Mouse (Mus musculus) embryonic facial prominence, embryonic 15.5 days (tissue): ENCODE measurements around the gene Pak7. TPM values are rescaled to one million over a fixed set of nuclear protein-coding genes. Genes with fewer than 3 reads are reported as not detected.

ENCODE experiments used
- ATAC-seq: fragments of 200-750 bp; cut with Nextera tagmentation; 2 replicates; pipeline ENCODE4 v1.8.0; 2017; ENCODE audit warnings: low read depth, moderate TSS enrichment; ENCODE audit not compliant: insufficient number of reproducible peaks, low FRiP score, low TSS enrichment
- H3K27ac ChIP-seq: fragments of 300-500 bp; sonication (generic); replicated peaks from 2 replicates; pipeline ENCODE4 v1.5.1; 2015; ENCODE audit warnings: mild to moderate bottlenecking, inconsistent platforms
- H3K27me3 ChIP-seq: fragments of 300-500 bp; sonication (generic); 2 replicates; pipeline ENCODE4 v1.6.1; 2015; ENCODE audit warnings: inconsistent platforms
- H3K36me3 ChIP-seq: fragments of 300-500 bp; sonication (generic); 2 replicates; pipeline ENCODE4 v1.6.1; 2015; ENCODE audit warnings: mild to moderate bottlenecking, inconsistent platforms
- H3K4me1 ChIP-seq: fragments of 300-500 bp; sonication (generic); 2 replicates; pipeline ENCODE4 v1.6.1; 2015; ENCODE audit warnings: inconsistent platforms
- H3K4me2 ChIP-seq: fragments of 300-500 bp; sonication (generic); replicated peaks from 2 replicates; pipeline ENCODE4 v1.6.1; 2015; ENCODE audit warnings: mild to moderate bottlenecking, inconsistent platforms
- H3K4me3 ChIP-seq: fragments of 300-500 bp; sonication (generic); replicated peaks from 2 replicates; pipeline ENCODE4 v1.5.1; 2015; ENCODE audit warnings: mild to moderate bottlenecking, inconsistent platforms
- H3K9ac ChIP-seq: fragments of 300-500 bp; sonication (generic); 2 replicates; pipeline ENCODE4 v1.6.1; 2015; ENCODE audit warnings: inconsistent platforms
- H3K9me3 ChIP-seq: fragments of 300-500 bp; sonication (generic); replicated peaks from 2 replicates; pipeline ENCODE4 v1.6.1; 2016; ENCODE audit warnings: inconsistent platforms
- WGBS: fragments of 180-500 bp; shearing (Covaris S2); methylation state at CpG from one replicate; pipeline ENCODE4 v1.1.7; 2015; 5-methylcytosine and 5-hydroxymethylcytosine counted together
- polyA plus RNA-seq: library from polyadenylated mRNA; unstranded; fragments of >200 nt; fragmentation: Nextera tagmentation; extraction: Ambion mirVana; gene quantifications from 2 replicates; pipeline ENCODE4 v1.2.1, GENCODE M21; 2015

Gene Pak7
- polyA plus RNA-seq, 1 experiment from 2014 or later: 1.1 TPM

GRCm38 (mm10) chr2:136150752-136151151 lies 237.0 kb downstream of the Pak7 start:
- 85% methylated on average over 7 of the region's 7 CpGs for WGBS
- H3K9ac ChIP-seq: no peak overlapping the region
- ATAC-seq: no peak

DNA sequence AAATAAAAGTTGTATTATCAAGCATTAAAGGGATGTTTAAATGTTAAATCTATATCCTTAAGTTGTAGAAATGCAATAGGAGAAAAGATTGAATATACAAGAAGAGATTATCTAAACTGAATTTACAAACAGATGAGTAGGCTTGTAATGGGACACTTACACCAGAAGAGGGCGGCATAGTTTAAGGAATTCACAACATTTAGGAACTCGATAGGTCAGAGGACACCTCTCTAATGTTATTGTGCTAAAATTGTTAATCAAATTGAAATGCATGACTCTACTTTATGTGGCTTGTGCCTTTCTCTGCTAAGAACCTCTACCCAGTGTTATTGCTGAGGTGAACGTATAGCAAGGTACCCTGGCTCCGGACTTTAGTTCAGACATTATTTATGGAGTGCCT lies 238.2 kb downstream of the Pak7 start:
- no peaks in the 10 kb centered on the region for H3K4me1 ChIP-seq

More at GRCm38 (mm10) chr2:136150752-136151151, 237.0 kb downstream of the Pak7 start:
- H3K27me3 ChIP-seq: no peaks in the 10 kb centered on the region
- H3K4me3 ChIP-seq: no peak overlapping the region
- H3K4me1 ChIP-seq: no peaks in the 10 kb centered on the region
- no peaks in the 10 kb centered on the region for H3K9me3 ChIP-seq
- H3K36me3 ChIP-seq: no peaks in the 10 kb centered on the region
- H3K4me2 ChIP-seq: no peak overlapping the region
- no peak overlapping the region for H3K27ac ChIP-seq

DNA sequence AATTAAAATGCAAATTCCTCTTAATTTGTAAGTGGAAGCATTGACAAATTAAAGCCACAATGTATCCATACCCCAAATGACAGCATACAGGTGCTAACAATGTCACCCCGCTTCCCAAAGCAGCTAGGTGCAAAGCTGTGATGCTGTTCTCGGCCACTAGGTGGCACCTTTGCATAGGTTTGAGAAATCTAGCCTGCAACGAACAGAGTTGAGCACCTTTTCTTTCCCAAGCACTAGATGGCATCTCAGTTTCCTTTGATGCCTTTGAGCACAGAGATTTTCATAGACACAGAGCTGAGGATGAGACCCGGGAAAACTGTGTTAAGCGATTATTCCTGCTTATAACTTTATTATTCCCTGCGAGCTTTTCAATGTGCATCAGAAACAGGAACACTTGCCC lies 238.8 kb downstream of the Pak7 start:
- H3K9me3 ChIP-seq: no peaks in the 10 kb centered on the region
- no peak overlapping the region for H3K4me2 ChIP-seq
- 2% methylated on average over 6 of the region's 6 CpGs for WGBS
- H3K27ac ChIP-seq: no peak overlapping the region
- H3K4me1 ChIP-seq: no peaks in the 10 kb centered on the region
- no peak overlapping the region for H3K4me3 ChIP-seq
- no peaks in the 10 kb centered on the region for H3K27me3 ChIP-seq
- no peak overlapping the region for H3K9ac ChIP-seq
- no peak for ATAC-seq
- H3K36me3 ChIP-seq: no peaks in the 10 kb centered on the region

More for the DNA sequence above, 238.2 kb downstream of the Pak7 start:
- H3K9me3 ChIP-seq: no peaks in the 10 kb centered on the region
- ATAC-seq: no peak
- no peaks in the 10 kb centered on the region for H3K36me3 ChIP-seq
- no peak overlapping the region for H3K27ac ChIP-seq
- H3K27me3 ChIP-seq: no peaks in the 10 kb centered on the region
- H3K4me2 ChIP-seq: no peak overlapping the region
- H3K9ac ChIP-seq: no peak overlapping the region
- no peak overlapping the region for H3K4me3 ChIP-seq
- 33% methylated on average over 4 of the region's 4 CpGs for WGBS

GRCm38 (mm10) chr2:136140807-136141206 lies 247.0 kb downstream of the Pak7 start:
- no peak overlapping the region for H3K4me3 ChIP-seq
- H3K4me2 ChIP-seq: no peak overlapping the region
- H3K27me3 ChIP-seq: no peaks in the 10 kb centered on the region
- H3K4me1 ChIP-seq: no peaks in the 10 kb centered on the region
- no peak for ATAC-seq
- no peaks in the 10 kb centered on the region for H3K9me3 ChIP-seq
- no peaks in the 10 kb centered on the region for H3K36me3 ChIP-seq
- 51% methylated on average over 2 of the region's 2 CpGs for WGBS
- H3K9ac ChIP-seq: no peak overlapping the region
- H3K27ac ChIP-seq: no peak overlapping the region

DNA sequence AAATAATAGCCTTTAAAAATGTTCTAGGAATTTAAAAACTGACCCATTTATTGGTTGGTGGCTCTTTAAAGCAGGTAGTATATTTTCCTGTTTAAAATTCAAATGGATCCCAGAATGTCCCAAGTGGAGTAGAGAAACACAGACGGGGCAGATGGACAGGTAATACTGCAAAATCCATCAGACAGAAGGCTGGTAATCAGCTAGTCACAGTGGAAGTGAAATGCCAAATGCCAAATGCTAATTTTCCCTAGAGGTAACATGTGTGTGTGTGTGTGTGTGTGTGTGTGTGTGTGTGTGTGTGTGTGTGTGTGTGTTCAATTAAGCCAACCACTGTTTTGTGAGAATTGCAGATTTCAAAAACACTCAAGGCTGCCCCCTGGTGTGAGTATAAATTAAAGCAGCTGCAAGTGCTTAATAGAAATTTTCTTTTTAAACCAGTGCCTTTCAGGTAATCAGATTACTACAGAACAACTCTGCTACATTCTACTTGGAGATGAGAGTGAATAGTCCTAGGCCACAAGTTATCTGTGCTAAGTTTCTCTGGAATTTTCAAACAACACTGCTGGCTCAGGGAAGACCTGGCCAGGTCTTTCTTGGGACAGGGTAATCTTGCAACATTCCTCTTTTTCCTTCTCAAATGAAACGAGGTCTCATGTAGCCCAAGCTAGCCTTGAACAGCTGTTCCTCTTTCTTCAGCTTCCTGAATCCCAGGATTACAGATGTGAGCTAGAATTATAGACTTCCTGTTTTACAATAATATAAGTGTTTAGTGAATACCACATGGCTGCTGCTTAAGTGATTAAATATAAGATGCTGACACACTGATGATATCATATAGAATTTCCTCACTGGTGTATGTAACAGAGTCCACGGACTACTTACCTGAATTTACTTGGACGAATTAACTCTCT lies 248.4 kb downstream of the Pak7 start:
- H3K4me2 ChIP-seq: no peak overlapping the region
- H3K27me3 ChIP-seq: no peaks in the 10 kb centered on the region
- H3K36me3 ChIP-seq: no peaks in the 10 kb centered on the region
- H3K4me1 ChIP-seq: no peaks in the 10 kb centered on the region
- no peaks in the 10 kb centered on the region for H3K9me3 ChIP-seq
- 34% methylated on average over 4 of the region's 4 CpGs for WGBS
- H3K27ac ChIP-seq: no peak overlapping the region
- H3K9ac ChIP-seq: no peak overlapping the region
- no peak for ATAC-seq
- H3K4me3 ChIP-seq: no peak overlapping the region

DNA sequence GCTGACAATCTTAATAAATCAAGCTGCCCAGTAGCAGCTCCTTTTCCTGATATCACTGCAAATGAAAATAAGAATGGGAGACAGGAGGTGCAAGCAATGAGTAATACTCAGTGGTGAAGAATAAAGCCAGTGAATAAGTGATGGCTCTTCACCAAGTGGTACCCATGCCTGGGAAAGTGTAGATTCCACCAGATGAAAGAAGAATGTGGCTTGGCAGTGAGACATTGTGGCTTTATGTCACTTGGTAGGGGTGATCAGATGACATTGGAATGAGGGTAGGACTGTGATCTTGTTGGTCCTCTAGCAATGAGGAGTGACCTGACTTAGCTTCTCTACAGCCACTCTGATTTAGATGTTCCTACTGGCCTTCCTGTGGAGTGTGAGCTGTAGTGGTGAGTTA lies 249.3 kb downstream of the Pak7 start:
- no peaks in the 10 kb centered on the region for H3K27me3 ChIP-seq
- H3K9me3 ChIP-seq: no peaks in the 10 kb centered on the region
- H3K4me2 ChIP-seq: no peak overlapping the region
- H3K36me3 ChIP-seq: no peaks in the 10 kb centered on the region
- H3K9ac ChIP-seq: no peak overlapping the region
- no peak for ATAC-seq
- H3K4me1 ChIP-seq: no peaks in the 10 kb centered on the region
- H3K27ac ChIP-seq: no peak overlapping the region
- no peak overlapping the region for H3K4me3 ChIP-seq

DNA sequence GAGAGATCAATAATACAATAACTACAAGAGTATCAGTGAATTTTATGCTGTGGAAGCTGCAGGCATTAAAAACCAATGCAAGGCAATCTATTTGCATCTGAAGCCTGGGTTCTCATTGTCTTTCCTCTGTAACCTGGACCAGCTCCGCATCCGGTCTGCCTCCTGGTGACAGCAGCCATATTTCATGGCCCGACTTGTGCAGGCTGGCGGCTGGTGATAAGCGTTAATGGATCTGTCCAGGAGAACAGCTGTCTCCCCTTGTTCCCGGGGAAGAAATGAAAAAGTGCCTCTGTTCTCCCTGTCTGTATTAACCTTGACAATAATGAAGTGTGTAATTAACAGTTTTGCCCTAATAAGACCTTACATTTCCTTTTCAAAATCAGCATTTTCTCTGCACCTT lies 265.9 kb downstream of the Pak7 start:
- no peak for ATAC-seq
- Histone ChIP-seq H3K27ac (no peak overlapping the region), H3K9ac (no peak overlapping the region), H3K4me1 (no peaks in the 10 kb centered on the region), H3K36me3 (no peaks in the 10 kb centered on the region), H3K9me3 (no peaks in the 10 kb centered on the region), H3K27me3 (no peaks in the 10 kb centered on the region), H3K4me2 (no peak overlapping the region), H3K4me3 (no peak overlapping the region)
- 52% methylated on average over 6 of the region's 6 CpGs for WGBS

DNA sequence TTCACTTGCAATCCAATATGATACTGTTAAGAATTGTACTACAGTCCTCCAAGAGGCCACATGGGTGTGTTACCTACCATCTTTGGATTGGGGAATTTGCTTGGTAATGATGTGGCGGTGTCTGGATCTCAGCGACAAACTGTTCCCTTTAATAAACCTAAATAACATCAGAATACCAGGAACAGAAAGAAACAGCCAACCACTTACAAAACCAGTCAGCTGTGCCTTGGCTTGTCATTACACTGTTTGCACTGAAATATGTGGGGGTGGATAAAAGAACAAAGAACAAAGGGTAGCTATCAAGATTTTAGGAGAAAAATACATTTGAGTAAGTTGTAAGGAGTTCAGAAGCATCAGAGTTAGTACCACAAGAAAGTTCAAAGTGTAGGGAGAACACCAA lies 269.8 kb downstream of the Pak7 start:
- H3K9ac ChIP-seq: no peak overlapping the region
- WGBS: 87% methylated on average over 2 of the region's 2 CpGs
- no peaks in the 10 kb centered on the region for H3K27me3 ChIP-seq
- ATAC-seq: no peak
- no peaks in the 10 kb centered on the region for H3K36me3 ChIP-seq
- no peaks in the 10 kb centered on the region for H3K4me1 ChIP-seq
- H3K4me2 ChIP-seq: no peak overlapping the region
- H3K9me3 ChIP-seq: no peaks in the 10 kb centered on the region
- H3K4me3 ChIP-seq: no peak overlapping the region
- H3K27ac ChIP-seq: no peak overlapping the region

DNA sequence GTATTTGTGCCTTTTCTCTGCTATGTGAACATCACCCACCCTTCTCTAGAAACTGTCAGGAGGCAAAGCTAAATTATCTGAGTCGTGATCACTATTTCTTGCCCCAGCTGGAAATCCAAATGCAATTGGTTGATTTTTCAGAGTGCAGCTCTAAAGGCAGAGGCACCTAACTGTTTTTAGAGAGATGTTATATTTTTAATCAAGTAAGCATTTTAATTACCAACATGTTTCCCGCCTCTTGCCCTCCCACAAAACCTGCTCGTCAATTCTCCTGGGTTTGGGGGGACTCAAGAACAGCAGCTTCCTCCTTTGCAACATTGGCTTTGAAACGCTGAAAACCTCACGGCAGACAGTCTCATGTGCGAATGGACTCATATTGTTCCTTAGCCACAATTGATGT lies 274.4 kb downstream of the Pak7 start:
- Histone ChIP-seq H3K4me1 (peaks cover 2% of the 10 kb centered on the region; the same call in 1 of the 2 replicates), H3K4me2 (no peak overlapping the region), H3K4me3 (no peak overlapping the region), H3K9ac (no peak overlapping the region), H3K36me3 (no peaks in the 10 kb centered on the region), H3K27me3 (no peaks in the 10 kb centered on the region), H3K9me3 (no peaks in the 10 kb centered on the region), H3K27ac (no peak overlapping the region)
- no peak for ATAC-seq
- 78% methylated on average over 6 of the region's 6 CpGs for WGBS

DNA sequence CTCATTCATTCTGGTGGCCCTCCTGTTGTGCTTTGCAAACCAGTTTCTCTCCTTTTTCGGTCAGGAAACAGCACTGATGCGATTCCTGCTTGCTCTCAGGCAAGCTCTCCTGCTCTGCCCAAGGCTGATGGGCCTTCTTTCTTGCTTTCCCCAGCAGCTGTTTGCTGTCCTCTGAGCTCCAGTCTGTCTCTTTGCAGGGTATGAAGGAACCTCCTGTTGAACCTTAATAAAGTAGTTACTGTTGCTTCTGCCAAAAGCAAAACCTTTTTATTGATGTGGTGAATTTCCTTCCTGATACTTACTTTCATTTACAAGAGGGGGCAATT lies 278.8 kb downstream of the Pak7 start:
- no peaks in the 10 kb centered on the region for H3K36me3 ChIP-seq
- H3K27ac ChIP-seq: no peak overlapping the region
- no peak overlapping the region for H3K4me3 ChIP-seq
- H3K27me3 ChIP-seq: no peaks in the 10 kb centered on the region
- WGBS: 15% methylated on average over 2 of the region's 2 CpGs
- no peak overlapping the region for H3K4me2 ChIP-seq
- H3K9me3 ChIP-seq: no peaks in the 10 kb centered on the region
- H3K4me1 ChIP-seq: peaks cover 4% of the 10 kb centered on the region; the same call in 1 of the 2 replicates
- ATAC-seq: no peak
- H3K9ac ChIP-seq: no peak overlapping the region

DNA sequence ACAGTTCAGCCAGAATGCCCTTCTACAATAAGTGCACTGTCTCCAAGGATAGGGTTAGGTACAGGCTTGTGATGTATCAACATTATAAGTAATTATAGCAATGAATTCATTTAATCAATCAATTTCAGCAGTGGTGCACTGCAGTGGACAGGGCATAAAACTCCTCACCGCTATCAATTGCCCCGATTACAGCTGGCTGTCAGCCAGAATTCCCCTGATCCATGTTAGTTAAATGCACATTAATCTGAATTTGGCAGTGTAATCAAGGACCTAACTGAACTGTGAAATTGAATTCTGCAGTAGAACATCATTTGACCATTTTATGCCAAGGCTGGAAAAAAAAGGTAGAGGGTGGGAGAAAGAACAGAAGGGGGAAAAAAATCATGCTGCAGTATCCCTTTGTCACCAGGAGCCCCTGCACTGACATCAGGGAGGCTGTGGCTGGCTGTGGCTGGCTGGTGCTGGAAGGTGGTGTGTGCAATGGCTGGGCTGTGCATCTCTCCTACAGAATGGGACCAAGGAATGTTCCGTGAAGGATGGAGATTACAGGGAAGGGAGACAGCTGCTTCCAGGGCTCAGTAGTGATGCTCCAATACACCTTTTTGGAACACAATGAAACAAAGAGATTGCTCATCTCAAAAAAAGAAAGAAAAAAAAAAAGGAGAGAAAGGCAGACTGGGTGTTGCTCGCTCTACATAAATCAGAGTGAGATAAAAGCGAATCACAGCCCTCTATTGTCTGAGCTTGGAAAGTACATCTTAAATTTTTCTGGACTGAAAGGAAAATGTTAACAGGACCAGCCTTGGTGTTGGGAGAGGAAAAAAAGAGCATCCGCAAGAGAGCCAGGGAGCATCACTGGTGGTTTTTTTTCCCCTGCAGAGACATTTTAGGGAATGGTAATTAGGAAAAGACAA lies 279.4 kb downstream of the Pak7 start:
- no peaks in the 10 kb centered on the region for H3K9me3 ChIP-seq
- H3K4me3 ChIP-seq: no peak overlapping the region
- no peaks in the 10 kb centered on the region for H3K36me3 ChIP-seq
- ATAC-seq: no peak
- peaks cover 4% of the 10 kb centered on the region; the same call in 1 of the 2 replicates for H3K4me1 ChIP-seq
- no peak overlapping the region for H3K9ac ChIP-seq
- H3K27me3 ChIP-seq: no peaks in the 10 kb centered on the region
- no peak overlapping the region for H3K27ac ChIP-seq
- no peak overlapping the region for H3K4me2 ChIP-seq
- 28% methylated on average over 6 of the region's 6 CpGs for WGBS
